Mouse (Mus musculus) gastrocnemius, postnatal 36 days (tissue): ENCODE measurements around the gene Itpkc. TPM values are rescaled to one million over a fixed set of nuclear protein-coding genes. Genes with fewer than 3 reads are reported as not detected.

ENCODE experiments used
- DNase-seq, 2 experiments: peaks; one replicate each; pipeline ENCODE4 v3.0.0; 2022
- intact Hi-C: fragments of 180-260 bp; cut with DNase I; formaldehyde crosslinking; loops from one replicate; pipeline ENCODE4 v1.15.1; 2025
- total RNA-seq, 2 experiments: library from RNA; stranded (reverse); gene quantifications; 2 replicates each; pipeline ENCODE4 v1.2.3; 2021

Gene Itpkc
- total RNA-seq, 2 experiments from 2014 or later = 3.3 to 3.6 TPM

GRCm38 (mm10) chr7:27197136-27197535 is 31.3 kb downstream of the Itpkc start:
- intact Hi-C loops = no loop called here
- no peak for DNase-seq

DNA sequence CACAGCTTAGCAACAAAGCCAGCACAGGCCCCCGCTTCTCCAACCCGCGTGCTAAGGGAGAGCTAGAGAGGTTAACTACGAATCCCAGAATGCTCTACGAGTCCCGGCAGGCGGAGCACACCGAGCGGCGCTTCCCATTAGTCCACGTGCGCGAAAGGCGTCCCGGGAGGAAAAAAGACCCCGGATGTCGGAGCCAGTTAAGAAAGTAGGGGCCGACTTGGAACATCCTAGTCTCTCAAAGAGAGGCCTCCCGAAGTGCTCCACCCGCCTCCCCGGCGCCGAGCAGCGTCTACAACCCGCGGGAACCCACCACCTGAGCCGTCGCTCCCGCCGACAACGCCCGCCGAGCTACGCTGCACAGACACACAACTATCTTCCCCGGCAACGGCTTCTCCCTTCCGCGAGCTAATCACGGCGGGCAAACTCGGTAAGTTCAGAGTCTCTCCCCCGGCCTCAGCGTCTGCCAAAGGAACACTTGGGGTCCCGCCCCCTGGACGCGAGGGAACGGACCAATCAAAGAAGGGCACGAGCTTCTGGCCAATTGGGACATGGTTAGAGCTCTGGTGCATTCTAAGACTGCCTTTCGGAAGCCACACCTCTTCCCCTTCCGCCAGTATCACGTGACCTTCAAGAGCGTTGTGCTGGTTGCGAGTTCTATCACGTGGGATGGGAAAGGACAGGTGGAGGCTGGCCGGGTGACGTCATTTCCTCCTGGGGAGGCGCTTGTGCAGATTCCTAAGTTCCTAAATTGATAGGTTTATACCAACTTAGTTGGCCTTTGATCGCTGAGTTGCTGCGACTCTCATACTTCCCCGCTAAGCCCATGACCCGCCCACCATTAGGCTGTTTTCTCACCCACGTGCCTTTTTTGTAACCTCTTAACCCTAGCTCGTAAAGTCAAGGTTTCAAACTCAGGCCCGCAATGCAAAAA is 32.5 kb downstream of the Itpkc start, which contains the start of the genes BC024978 and Snrpa:
Gene BC024978, plus strand, starts transcription at position 101 of the 931 bp plus-strand sequence.
Gene Snrpa, minus strand, starts transcription at position 591 of the 931 bp plus-strand sequence.
- intact Hi-C loops = no loop called here
- peak; percentile 88 to 94 for DNase-seq

DNA sequence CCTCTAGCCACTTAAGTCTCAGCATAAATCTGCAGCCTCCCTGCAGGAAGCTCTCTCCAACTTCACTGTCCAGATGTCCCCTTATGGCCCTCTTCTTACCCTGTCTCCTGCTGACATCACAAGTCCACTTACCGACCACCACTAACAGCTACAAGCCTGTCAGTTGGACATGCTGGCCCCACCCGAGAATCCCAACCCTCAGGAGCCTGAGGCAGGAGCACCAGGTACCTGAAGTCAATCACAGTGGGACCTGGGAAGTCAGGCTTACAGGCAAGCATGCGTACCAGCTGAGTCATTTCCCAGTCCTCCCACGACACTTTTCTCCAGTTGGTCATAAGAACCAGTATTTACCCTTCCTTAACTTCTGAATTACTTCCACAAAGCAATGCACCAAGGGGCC is 34.7 kb downstream of the Itpkc start:
- no peak for DNase-seq
- intact Hi-C loops = no loop called here

GRCm38 (mm10) chr7:27192434-27192833 is 36.0 kb downstream of the Itpkc start:
- intact Hi-C loops = no loop called here
- no peak for DNase-seq

DNA sequence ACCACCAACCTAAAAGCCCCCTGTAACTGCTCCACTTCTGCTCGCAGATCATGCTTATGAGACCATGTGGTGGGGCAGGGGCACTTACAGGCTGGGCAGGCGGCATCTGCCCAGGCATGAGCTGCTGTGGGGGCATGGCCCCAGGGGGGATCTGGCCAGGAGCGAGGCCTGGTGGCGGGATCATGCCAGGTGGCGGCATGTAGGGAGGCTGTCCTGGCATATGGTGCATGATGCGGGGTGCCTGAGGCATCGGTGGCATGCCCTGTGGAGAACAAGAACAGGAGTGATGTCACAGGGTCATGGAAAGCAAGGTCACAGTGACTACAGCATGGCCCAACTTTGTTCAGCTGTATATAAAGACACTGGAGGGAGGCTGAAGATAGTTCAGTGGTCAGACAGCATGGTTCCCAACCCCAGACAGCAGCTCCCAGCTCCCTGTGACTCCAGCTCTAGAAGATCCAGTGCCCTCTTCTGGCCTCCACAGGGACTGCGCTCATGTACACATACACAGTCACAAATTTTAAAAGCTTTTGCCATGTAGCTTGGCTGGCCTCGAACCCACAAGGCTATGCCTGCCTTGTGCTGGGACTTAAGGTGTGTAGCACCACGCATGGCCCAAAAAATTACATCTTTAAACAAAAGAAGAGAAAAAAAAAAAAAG is 39.1 kb downstream of the Itpkc start:
- intact Hi-C loops = no loop called here

GRCm38 (mm10) chr7:27185986-27186385 is 42.5 kb downstream of the Itpkc start:
- intact Hi-C loops = no loop called here
- no peak for DNase-seq

More for the DNA sequence above, 39.1 kb downstream of the Itpkc start:
- DNase-seq = no peak

DNA sequence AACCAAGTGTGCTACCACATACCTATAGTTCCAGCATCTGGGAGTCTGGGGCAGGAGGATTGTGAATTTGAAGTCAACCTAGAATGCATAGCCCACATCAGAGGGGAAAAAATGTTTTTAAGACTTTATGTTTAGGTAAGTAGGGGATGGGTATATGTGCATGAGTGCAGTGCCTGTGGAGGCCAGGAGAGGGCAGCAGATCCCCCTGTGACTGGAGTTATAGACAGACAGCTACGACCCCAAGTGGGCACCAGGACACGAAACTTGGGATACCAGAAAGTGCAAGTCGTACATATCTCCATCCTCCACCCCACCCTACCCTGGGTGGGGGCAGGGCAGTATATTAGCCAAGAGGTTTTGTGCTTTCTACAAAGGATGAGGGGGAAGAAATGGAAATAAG is 43.5 kb downstream of the Itpkc start:
- intact Hi-C loops = no loop called here
- no peak for DNase-seq

DNA sequence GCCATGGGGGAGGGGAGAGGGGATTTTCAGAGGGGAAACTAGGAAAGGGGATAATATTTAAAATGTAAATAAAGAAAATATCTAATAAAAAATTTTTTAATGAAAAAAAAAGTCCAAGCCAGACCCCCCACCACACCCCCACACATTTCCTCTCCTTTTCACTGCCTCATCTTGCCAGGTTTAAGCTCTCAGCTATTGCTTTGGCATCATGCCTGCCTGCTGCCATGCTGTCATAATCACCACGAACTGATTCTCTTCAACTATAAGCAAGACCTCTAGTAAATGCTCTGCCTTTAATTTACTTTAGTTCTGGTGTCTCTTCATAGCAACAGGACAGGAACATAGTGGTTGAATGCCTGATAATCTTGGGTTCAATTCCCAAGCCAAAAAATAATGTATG is 46.0 kb downstream of the Itpkc start:
- intact Hi-C loops = no loop called here
- no peak for DNase-seq

GRCm38 (mm10) chr7:27180837-27181695 is 47.4 kb downstream of the Itpkc start, which contains the start of the genes Gm21983 and Mia:
Gene Gm21983, minus strand, starts transcription at chr7:27181086.
Gene Mia, minus strand, starts transcription at chr7:27181157.
- intact Hi-C loops = no loop called here
- no peak for DNase-seq

DNA sequence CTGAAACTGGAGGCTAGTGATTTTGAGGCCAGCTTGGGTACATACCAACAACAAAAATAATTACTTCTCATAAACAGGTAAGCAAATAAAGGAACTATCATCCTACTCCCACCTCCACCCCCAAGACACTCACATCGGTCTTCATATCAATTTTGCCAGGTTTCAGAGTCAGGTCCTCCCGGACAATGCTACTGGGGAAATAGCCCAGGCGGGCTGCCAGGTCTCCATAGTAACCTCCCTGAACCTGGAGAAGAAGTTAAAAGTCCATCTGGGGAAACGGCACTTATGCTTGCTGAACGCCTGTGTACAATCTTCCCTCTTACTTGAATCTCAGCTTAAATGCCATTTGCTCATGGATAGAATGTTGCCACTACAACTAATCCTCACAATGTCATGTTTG is 48.4 kb downstream of the Itpkc start:
- intact Hi-C loops = no loop called here
- peak; percentile 51 to 59 for DNase-seq

GRCm38 (mm10) chr7:27179217-27179918 is 49.1 kb downstream of the Itpkc start:
- no peak for DNase-seq
- intact Hi-C loops = no loop called here

DNA sequence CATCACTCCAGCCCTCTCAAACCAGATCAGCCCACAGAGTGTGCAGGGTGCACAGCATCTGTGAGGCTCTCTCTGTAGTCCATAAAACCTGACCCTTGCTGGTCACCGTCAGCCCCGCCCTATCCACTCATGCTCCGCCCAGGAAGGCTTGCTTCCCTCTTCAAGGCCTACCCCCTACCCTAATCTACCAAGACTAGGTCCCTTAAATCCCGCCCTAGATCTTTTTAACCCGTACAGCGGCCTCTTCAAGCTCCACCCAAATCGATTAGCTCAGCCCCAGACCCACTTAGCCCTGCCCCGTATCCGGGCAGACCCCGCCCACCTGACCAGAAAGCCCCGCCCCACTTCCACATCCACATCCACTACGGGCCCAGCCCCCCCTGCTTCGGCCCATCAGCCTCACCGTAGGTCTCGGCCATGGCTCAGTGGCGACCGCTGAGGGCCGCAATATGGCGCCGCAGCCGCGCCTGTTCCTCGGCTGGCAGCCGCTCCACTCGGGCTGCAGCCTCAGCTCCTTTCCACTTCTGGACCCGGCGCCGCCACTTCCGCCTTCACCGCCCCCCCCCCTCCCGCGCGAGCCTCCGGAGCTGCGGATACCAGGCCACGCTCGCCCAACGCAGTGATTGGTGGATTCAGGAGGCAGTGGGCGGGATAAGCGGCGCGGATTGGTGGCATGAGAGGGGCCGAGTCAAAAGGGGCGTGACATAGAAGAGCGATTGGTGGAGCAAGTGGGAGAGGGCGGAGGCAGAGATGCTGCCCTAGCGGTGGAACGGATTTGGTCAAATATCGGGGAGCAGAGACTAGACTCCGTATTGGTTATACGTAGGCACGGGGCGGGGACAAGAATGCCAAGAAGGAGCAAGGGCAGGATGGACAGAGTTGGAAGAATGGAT is 49.9 kb downstream of the Itpkc start, which contains the start of gene Rab4b:
Gene Rab4b, minus strand, starts transcription at position 573 of the 893 bp plus-strand sequence.
- intact Hi-C loops = no loop called here
- peak; percentile 98 to 99 for DNase-seq

- no peak for DNase-seq
- intact Hi-C loops = no loop called here
These were observed 50.5 kb downstream of the Itpkc start for GRCm38 (mm10) chr7:27177942-27178323.

DNA sequence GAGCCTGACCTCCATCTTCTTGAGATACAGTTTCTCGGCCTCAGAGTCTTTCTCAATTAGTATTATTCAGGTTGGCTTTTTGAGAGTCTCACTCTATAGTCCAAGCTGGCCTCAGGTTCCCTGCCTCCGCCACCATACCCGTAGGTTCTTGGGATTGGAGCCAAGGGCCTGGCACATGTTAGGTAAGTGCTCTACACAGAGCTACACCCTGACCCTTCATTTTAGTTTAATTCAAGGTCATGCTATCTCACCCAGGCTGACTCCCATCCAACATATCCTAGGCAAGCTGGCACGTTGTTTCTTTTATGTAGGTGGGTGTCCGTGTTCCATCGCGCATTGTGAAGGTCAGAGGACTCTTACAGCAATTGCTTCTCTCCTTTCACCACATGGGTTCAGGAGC is 53.6 kb downstream of the Itpkc start:
- no peak for DNase-seq
- intact Hi-C loops = no loop called here

DNA sequence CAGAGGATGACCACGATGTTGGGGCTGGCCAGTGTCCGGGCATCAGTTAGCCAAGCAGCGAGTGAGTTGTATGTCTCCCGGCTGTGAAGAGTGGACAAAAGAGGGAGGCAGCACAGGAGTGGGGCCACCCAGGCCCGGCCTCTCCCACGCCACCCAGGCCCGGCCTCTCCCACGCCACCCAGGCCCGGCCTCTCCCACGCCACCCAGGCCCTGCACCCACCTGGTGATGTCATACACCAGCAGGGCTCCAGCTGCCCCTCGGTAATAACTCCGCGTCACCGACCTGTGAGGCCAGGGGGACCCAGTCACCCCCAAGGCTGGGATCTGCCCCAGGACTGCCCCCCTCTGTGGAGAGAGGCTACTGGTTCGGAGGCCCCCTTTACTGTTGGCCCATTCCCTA is 54.0 kb downstream of the Itpkc start:
- intact Hi-C loops = no loop called here
- DNase-seq = peak in 1 of 2 experiments; percentile 2

DNA sequence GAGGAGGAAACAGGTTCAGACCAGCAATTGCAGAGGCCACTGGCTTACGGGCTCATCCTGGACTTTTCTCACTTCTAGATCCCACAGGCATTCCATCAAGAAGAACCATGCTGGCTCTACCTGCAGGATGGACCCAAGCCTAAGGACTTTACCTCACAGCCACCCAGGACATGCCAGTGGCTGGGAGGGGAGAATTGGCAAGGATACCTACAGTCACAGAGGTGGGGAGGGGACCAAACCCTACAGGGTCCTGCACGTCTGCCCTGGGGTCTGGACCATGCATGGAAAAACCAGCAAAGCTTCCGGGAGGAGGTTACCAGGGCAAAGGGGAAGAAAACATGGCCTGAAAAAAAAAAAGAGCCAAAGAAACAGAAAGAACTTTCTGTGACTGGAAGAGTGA is 57.5 kb downstream of the Itpkc start:
- intact Hi-C loops = no loop called here
- DNase-seq = no peak

DNA sequence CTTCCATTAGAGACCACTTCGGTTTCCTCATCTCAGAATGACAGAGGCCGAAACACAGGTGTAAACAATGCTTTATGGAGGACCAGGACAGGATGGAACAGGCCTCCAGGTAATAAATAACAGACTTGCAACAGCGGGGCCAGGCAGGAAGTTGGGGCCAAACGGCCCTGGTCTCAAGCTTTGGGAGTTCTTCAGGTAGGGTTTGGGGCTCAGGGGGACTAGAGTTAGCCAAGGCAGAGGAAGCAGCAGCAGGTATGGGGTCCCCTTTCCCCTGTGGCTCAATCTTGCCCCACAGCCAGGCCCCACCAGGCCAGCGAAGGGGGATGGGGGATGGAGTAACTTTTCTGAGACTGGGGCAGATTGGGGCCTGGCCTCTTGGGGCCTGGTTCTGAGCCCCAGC is 60.1 kb downstream of the Itpkc start:
- DNase-seq = no peak
- intact Hi-C loops = no loop called here

- intact Hi-C loops = no loop called here
- DNase-seq = no peak
These were observed 60.9 kb downstream of the Itpkc start for GRCm38 (mm10) chr7:27167475-27168094.
